Mouse (Mus musculus) myocyte (in vitro differentiated cells): ENCODE measurements around the gene Stpg3.

Source experiments
- CEBPB ChIP-seq: IDR thresholded peaks from 2 replicates; pipeline ENCODE4 v1.6.1; 2011; ENCODE audit warnings: mild to moderate bottlenecking, moderate library complexity; ENCODE audit not compliant: poor library complexity, insufficient read depth, severe bottlenecking
- MAX ChIP-seq: IDR thresholded peaks from one replicate; pipeline ENCODE4 v1.6.1; 2011; ENCODE audit warnings: low read depth, mild to moderate bottlenecking, control low read depth
- MYOD1 ChIP-seq, 3 experiments: IDR thresholded peaks; one replicate each; pipeline ENCODE4 v1.6.1; 2011; ENCODE audit warnings: control low read depth in 2 of 3, low read depth in 2 of 3, mild to moderate bottlenecking in 2 of 3, moderate library complexity in 1 of 3; ENCODE audit not compliant: insufficient read length in 2 of 3, control insufficient read depth in 1 of 3
- POLR2A ChIP-seq: IDR thresholded peaks from one replicate; pipeline ENCODE4 v1.6.1; 2011; ENCODE audit warnings: low read depth, mild to moderate bottlenecking, control low read depth, moderate library complexity; ENCODE audit not compliant: insufficient read length
- POLR2AphosphoS2 ChIP-seq: IDR thresholded peaks from one replicate; pipeline ENCODE4 v1.6.1; 2011; ENCODE audit warnings: low read depth, control low read depth; ENCODE audit not compliant: insufficient read length
- USF1 ChIP-seq: IDR thresholded peaks from one replicate; pipeline ENCODE4 v1.6.1; 2011; ENCODE audit warnings: low read depth, mild to moderate bottlenecking, control low read depth, moderate library complexity

DNA sequence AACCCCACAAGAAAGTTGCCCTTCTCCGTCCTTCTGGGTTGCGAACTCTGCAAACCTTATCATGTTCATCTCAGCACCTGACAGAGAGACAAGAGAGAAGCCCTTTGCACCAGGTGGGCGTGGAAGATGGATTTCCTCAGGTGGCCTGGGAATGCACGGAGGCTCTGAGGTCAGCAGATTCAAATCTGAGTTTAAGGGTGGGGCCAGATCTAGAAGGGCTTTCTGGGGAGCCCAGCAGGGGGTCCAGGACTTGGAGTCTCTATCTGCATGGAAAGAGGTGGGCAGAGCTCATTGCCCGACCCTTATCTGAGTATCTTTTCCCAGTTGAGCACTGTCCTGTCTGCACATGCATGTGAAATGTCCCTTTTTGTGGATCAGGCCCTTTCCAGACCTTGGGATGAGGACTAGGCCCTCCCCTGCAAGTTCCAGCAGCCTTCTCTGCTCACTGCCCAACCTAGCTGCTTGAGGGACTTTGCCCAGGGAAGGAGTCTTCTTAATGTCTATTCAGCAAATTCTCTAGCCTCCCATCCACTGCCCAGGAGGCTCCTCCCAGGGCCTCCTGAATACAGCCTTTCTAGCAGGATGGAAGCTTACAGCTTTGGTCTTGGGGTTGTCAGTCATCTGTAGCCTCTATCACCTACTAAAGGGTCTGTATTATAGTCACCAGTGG, 20.2 kb upstream of the Stpg3 start:
- TF ChIP-seq POLR2A (no peak), USF1 (no peak), MYOD1 (IDR thresholded peaks at IDR 0.05; ENCODE audit: control insufficient read depth in 1 of 3, insufficient read length in 2 of 3, low read depth in 2 of 3) (no peak), CEBPB (no peak), POLR2AphosphoS2 (no peak), MAX (no peak)
